Mouse (Mus musculus): Measurements from ENCODE around the gene Gm45233. TPM values are rescaled to one million over a fixed set of nuclear protein-coding genes. Genes with fewer than 3 reads are reported as not detected.

The Gm45233 gene
- polyA plus RNA-seq, 1 experiment from 2014 or later = 0.37 TPM

DNA sequence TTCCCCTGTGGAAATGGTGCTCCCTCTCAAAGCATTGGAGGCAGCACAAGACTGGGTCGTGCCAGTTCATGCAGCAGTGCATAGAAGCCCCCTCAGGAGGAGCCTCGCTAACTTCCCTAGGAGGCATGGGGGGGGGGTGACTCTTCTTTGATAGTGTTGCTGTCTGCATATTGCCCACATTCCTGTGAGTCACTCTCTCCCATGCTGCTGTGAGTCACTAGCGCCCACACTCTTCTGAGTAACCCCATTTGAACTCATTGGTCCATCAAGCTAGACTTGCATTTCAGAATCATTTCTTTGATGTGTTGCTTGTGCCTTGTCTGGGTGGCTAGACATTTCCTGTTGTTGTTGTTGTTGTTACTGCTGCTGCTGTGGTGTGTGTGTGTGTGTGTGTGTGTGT lies 37.3 kb downstream of the Gm45233 start:
- H3K4me2 ChIP-seq = no peak overlapping the region
- H3K9me3 ChIP-seq = no peaks in the 10 kb centered on the region
- WGBS = 62% methylated on average over 3 of the region's 3 CpGs
- no peak overlapping the region for H3K4me3 ChIP-seq
- no peak for ATAC-seq (ENCODE audit: insufficient number of reproducible peaks, low FRiP score, low TSS enrichment, low read depth)
- no peak overlapping the region for H3K9ac ChIP-seq
- no peaks in the 10 kb centered on the region for H3K36me3 ChIP-seq
- no peak overlapping the region for H3K27ac ChIP-seq
- peaks cover 22% of the 10 kb centered on the region for H3K27me3 ChIP-seq
- peaks cover 5% of the 10 kb centered on the region; the same call in 1 of the 2 replicates for H3K4me1 ChIP-seq

DNA sequence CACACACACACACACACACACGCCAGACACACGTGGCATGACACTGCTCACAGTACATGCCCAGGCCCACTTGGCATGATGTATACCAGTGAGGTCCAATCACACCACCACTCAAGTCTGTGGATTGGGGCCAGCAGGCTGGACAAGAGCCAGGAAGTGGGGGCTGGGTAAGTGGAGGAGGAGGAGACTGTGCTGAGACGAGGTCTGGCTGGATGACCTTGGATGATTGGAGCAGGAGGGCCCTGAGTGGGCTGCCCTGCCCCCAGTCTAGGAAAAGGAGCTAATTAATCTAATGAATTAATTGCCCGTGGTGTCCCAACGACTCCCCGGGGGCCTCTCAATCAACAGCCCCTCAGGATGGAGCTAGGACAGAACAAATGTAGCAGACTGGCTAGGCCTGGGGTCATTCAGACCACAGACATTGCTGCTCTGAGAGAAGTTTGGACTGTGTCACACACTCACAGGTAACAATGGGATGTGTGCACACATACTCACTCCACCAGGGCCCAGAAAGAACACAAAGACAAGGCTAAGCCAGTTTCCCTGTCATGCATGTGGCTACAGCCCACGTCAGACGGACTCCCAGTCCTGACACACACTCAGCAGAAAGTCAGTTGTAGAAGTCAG lies 38.3 kb downstream of the Gm45233 start:
- H3K27me3 ChIP-seq = peaks cover 12% of the 10 kb centered on the region
- no peak overlapping the region for H3K4me3 ChIP-seq
- H3K27ac ChIP-seq = no peak overlapping the region
- H3K9ac ChIP-seq = no peak overlapping the region
- WGBS = 57% methylated on average over 8 of the region's 8 CpGs
- no peaks in the 10 kb centered on the region for H3K9me3 ChIP-seq
- no peaks in the 10 kb centered on the region for H3K36me3 ChIP-seq
- no peak for ATAC-seq (ENCODE audit: insufficient number of reproducible peaks, low FRiP score, low TSS enrichment, low read depth)
- H3K4me2 ChIP-seq = no peak overlapping the region
- H3K4me1 ChIP-seq = no peaks in the 10 kb centered on the region

DNA sequence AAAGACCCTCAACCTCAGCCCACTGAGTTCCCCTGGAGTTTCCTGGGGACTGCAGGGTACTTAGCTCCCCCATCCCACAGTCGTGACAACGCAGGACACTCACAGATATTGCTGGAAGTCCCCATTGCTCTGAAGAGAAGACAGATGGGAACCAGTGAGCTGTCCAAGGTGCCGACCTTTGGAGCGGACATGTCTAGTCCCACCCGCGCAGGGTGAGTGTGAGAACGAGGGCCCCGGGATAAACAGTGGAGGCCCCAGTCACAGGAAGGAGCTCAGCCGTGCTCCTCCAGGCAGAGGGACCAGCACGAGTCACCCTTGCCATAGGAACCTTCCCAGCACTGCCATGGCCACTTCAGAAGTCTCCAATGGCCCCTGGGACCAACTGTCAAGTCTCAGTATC lies 39.3 kb downstream of the Gm45233 start:
- WGBS = 14% methylated on average over 10 of the region's 10 CpGs

DNA sequence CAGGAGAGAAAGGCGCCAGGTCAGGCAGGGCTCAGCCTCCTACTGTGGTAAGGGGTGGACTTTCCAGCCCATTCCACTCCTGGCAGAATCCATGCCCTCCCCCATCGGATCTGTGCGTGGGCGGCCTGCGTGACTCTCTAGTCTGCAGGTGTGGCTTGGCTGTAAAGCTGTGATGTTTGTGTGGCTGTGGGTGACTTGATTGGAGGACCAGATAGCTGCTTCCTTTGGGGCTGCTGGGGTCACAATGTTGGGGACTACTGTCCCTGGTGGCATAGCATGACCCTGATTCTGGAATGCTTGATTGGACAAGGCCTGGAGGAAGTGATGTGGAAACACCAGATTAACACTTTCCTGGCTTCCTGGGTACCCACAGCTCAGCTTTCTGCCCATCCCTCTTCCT lies 44.7 kb downstream of the Gm45233 start:
- H3K36me3 ChIP-seq = no peaks in the 10 kb centered on the region
- no peak overlapping the region for H3K4me2 ChIP-seq
- WGBS = 46% methylated on average over 5 of the region's 5 CpGs

More for the DNA sequence above, 39.3 kb downstream of the Gm45233 start:
- no peaks in the 10 kb centered on the region for H3K9me3 ChIP-seq
- H3K36me3 ChIP-seq = no peaks in the 10 kb centered on the region
- no peak overlapping the region for H3K9ac ChIP-seq
- no peak overlapping the region for H3K27ac ChIP-seq
- H3K4me1 ChIP-seq = no peaks in the 10 kb centered on the region
- H3K4me2 ChIP-seq = no peak overlapping the region
- no peak overlapping the region for H3K4me3 ChIP-seq
- no peak for ATAC-seq (ENCODE audit: insufficient number of reproducible peaks, low FRiP score, low TSS enrichment, low read depth)
- H3K27me3 ChIP-seq = peaks cover 2% of the 10 kb centered on the region

DNA sequence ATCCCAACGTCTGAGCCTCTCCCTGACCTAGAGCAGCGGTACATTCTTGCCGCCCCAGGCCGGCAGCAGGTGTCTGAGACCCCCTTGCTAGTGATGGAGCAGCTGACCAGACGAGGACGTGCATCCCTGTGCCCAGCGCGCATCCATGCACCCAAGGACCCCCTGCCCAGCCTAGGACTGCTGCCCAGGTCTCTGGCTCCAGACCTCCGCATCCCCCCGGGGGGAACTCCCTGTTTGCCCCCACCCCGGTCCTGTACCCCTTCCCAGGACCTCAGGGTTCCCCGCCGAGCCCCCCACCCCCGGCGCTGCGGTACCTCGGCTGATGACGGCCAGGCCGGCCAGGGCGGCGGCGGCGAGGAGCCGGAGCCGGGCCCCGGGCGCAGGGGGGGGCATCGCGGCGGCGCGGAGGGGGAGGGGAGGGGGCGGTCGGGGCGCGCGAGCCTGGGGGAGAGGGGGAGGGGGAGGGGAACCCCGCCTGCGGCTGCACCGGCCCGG lies 45.8 kb downstream of the Gm45233 start, which contains the start of gene Iglon5:
TSS of gene Iglon5 (minus strand) at position 445 of the 495 bp plus-strand sequence.
- Histone ChIP-seq H3K9me3 (no peaks in the 10 kb centered on the region), H3K27ac (no peak within 1 kb of the TSS), H3K4me1 (peaks cover 11% of the 10 kb centered on the region), H3K4me3 (peak within 1 kb of the TSS; percentile 49), H3K9ac (peak within 1 kb of the TSS; percentile 33; the same call in 1 of the 2 replicates), H3K4me2 (peak within 1 kb of the TSS; percentile 85), H3K27me3 (peaks cover 14% of the 10 kb centered on the region; the same call in 1 of the 2 replicates), H3K36me3 (no peaks in the 10 kb centered on the region)
- ATAC-seq (ENCODE audit: insufficient number of reproducible peaks, low FRiP score, low TSS enrichment, low read depth) = no peak
- 3% methylated on average over 21 of the region's 41 CpGs for WGBS

More for the DNA sequence above, 44.7 kb downstream of the Gm45233 start:
- peaks cover 11% of the 10 kb centered on the region for H3K4me1 ChIP-seq
- ATAC-seq (ENCODE audit: insufficient number of reproducible peaks, low FRiP score, low TSS enrichment, low read depth) = no peak
- H3K27me3 ChIP-seq = peaks cover 10% of the 10 kb centered on the region; the same call in 1 of the 2 replicates
- no peak overlapping the region for H3K9ac ChIP-seq
- no peak overlapping the region for H3K4me3 ChIP-seq
- H3K27ac ChIP-seq = no peak overlapping the region
- H3K9me3 ChIP-seq = no peaks in the 10 kb centered on the region

DNA sequence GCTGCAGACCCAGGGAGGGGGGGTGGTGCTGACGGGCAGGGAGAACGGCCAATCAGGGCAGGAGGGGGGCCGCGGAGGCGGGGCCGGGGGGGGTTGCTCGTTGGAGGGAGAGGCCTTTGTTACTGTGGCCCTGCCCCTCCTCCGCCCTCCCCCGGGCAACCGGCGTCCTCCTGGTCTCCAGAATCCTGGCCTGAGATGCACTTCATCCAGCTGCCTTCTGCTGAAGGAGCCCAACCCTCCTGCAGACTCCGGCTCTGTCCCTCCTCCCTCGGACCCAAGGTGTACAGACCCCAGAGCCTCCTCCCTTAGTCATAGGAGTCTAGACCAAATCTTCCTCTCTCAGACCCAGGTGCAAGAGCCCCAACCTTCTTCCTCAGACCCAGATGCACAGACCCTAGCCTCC lies 46.3 kb downstream of the Gm45233 start:
- Histone ChIP-seq H3K9me3 (no peaks in the 10 kb centered on the region), H3K4me2 (peak overlapping the region; percentile 85), H3K36me3 (no peaks in the 10 kb centered on the region), H3K9ac (0 out of 2 replicates have a peak overlapping the region, but pooled peaks have one; percentile 26), H3K4me3 (peak overlapping the region; percentile 49), H3K27ac (no peak overlapping the region), H3K27me3 (peaks cover 19% of the 10 kb centered on the region), H3K4me1 (peaks cover 11% of the 10 kb centered on the region)
- WGBS = 3% methylated on average over 12 of the region's 13 CpGs
- peak; percentile 73 for ATAC-seq (ENCODE audit: insufficient number of reproducible peaks, low FRiP score, low TSS enrichment, low read depth)

DNA sequence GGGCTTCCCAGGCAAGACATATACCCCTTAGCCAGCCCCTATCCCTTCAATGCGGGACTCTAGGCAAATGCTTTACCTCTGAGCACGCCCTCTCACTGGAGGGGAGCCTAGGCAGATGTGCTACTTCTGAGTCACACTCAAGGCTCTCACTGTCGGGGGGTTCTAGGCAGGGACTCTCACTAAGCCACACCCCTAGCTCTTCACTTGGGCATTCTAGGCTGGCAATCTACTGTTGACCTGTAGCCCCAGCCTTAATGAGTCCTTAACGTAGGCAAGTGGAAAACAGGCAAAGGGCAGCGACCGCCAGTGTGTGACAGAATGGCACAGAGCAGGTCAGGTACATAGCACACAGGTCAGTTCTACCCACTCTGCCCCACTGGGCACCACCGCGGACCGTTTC lies 46.9 kb downstream of the Gm45233 start:
- ATAC-seq (ENCODE audit: insufficient number of reproducible peaks, low FRiP score, low TSS enrichment, low read depth) = no peak
- WGBS = 63% methylated on average over 9 of the region's 9 CpGs
- Histone ChIP-seq H3K4me2 (no peak overlapping the region), H3K9me3 (no peaks in the 10 kb centered on the region), H3K4me1 (peaks cover 11% of the 10 kb centered on the region), H3K4me3 (no peak overlapping the region), H3K27ac (no peak overlapping the region), H3K27me3 (peaks cover 23% of the 10 kb centered on the region), H3K36me3 (no peaks in the 10 kb centered on the region), H3K9ac (no peak overlapping the region)

DNA sequence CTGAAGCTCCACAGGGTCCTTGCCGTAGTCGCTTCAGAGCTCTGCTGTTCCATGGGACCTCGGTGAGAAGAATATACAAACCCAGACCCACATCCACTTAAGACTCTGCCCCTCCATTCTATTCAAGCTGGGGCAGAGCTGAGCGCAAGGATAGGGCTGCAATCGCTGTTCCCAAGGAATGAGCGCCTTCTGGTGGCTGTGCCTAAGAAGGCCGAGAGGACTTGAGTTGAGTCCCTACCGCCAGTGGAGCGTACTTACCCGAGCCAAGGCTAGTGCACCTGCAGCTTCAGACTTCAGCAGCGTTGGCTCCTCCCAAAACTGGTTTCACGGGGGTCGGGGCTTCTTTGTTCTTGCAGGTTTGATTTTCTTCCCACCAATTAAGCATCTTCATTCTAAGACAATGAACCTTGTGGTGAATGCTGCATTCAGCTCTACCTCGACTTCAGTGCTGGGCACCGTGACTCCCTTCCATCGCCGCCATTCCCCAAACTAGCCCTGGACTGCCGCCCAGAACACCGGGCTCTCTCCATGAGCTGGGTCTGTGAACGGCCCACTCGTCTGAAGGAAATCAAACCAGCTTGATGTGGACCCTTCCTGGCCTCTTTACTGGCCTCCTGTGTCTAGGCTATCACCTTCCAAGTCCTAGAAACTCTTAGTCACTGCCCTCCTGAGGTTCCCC lies 51.6 kb downstream of the Gm45233 start:
- ATAC-seq (ENCODE audit: insufficient number of reproducible peaks, low FRiP score, low TSS enrichment, low read depth) = no peak
- Histone ChIP-seq H3K4me1 (no peaks in the 10 kb centered on the region), H3K4me2 (no peak overlapping the region), H3K27ac (no peak overlapping the region), H3K9me3 (no peaks in the 10 kb centered on the region), H3K27me3 (peaks cover 17% of the 10 kb centered on the region), H3K9ac (no peak overlapping the region), H3K36me3 (no peaks in the 10 kb centered on the region), H3K4me3 (no peak overlapping the region)
- WGBS = 13% methylated on average over 21 of the region's 21 CpGs

DNA sequence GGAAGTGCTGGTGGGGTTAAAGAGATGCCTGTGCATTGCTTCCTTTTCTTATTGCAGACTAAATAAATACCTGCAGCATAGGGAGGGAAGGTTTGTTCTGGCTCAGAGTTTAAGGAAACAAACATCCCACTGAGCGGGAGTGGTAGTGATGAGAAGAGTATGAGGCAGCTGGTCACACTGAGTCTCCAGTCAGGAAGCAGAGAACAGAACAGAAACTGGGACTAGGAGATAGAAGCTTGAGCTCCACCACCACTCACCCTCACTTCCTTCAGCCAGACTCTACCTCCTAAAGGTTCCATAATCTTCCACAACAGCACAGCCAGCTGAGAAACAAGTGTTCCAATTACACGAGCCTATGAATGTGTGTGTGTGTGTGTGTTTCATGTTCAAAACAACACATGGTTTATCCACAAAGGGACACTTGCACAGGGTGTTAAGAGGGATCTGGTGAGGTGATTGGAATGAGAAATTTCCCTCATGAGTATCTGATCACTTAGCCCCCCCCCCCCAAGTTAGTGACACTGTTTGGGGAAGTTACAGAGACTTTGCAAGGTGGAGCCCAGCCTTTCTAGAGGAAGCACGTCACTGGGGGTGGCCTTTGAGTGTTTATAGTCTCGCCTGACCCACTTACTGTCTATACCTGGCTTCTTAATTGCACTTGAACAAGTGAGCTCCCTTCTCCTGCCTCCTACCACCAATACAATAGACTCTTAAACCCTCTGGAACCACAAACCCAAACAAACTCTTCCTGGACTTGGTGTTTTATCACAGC lies 68.0 kb downstream of the Gm45233 start:
- no peak overlapping the region for H3K27ac ChIP-seq
- no peaks in the 10 kb centered on the region for H3K4me1 ChIP-seq
- WGBS = 43% methylated on average over 4 of the region's 4 CpGs
- no peak overlapping the region for H3K4me3 ChIP-seq
- no peaks in the 10 kb centered on the region for H3K27me3 ChIP-seq
- no peaks in the 10 kb centered on the region for H3K9me3 ChIP-seq
- no peaks in the 10 kb centered on the region for H3K36me3 ChIP-seq
- no peak overlapping the region for H3K9ac ChIP-seq
- ATAC-seq (ENCODE audit: insufficient number of reproducible peaks, low FRiP score, low TSS enrichment, low read depth) = no peak
- H3K4me2 ChIP-seq = no peak overlapping the region

DNA sequence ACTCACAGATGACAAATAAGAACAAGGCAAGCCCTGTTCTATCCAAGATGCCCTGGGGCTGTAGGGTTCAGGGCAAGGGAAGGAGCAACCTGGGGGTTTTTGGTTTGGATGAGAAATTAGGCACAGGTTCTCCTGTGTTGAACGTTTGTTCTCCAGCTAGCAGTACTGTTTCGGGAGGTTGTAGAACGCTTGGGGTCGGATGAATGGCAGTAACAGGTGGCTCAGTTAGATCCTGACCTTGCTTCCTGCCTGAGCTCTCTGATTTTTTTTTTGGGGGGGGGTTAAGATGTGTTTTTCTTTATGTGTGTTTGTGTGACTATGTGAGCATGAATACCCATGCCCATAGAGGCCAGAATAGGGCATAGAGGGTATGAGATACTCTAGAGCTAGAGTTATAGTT lies 68.6 kb downstream of the Gm45233 start:
- WGBS = 63% methylated on average over 4 of the region's 4 CpGs

More for the DNA sequence above, 68.6 kb downstream of the Gm45233 start:
- H3K4me3 ChIP-seq = no peak overlapping the region
- H3K36me3 ChIP-seq = no peaks in the 10 kb centered on the region
- no peak overlapping the region for H3K9ac ChIP-seq
- ATAC-seq (ENCODE audit: insufficient number of reproducible peaks, low FRiP score, low TSS enrichment, low read depth) = no peak
- no peaks in the 10 kb centered on the region for H3K27me3 ChIP-seq
- H3K4me2 ChIP-seq = no peak overlapping the region
- no peaks in the 10 kb centered on the region for H3K4me1 ChIP-seq
- H3K27ac ChIP-seq = no peak overlapping the region
- H3K9me3 ChIP-seq = no peaks in the 10 kb centered on the region
